In genomic region chr4:43294001-43294400, GRCm38 (mm10) we compare ENCODE assay signal across 8 mouse cellular contexts. TPM values are rescaled to one million over a fixed set of nuclear protein-coding genes. Genes with fewer than 3 reads are reported as not detected.
A peak's percentile ranks its signal among the peaks of the same experiment; 100 is the strongest.
DNase-seq lines count a peak whose midpoint lies in the region; ATAC-seq and TF ChIP-seq lines count a peak whose summit lies in the region.

No protein-coding gene starts in this region.

- H3K4me2 ChIP-seq in midbrain, embryonic 13.5 days (replicated peaks) = no peak overlapping the region

- peak; percentile 19; the same call in 1 of the 2 replicates for TF ChIP-seq CTCF in left cerebral cortex, adult 2 months (IDR thresholded peaks at IDR 0.05)

- 45% methylated on average over 6 of the region's 6 CpGs for WGBS in midbrain, embryonic 13.5 days

- H3K4me3 ChIP-seq in left cerebral cortex, adult 2 months = no peak overlapping the region
- no peak overlapping the region for H3K4me3 ChIP-seq in midbrain, embryonic 13.5 days (replicated peaks)

- no peaks in the 10 kb centered on the region for H3K9me3 ChIP-seq in midbrain, embryonic 13.5 days

- no peak overlapping the region for H3K27ac ChIP-seq in left cerebral cortex, adult 2 months
- H3K27ac ChIP-seq in midbrain, embryonic 13.5 days = no peak overlapping the region

- no peak for ATAC-seq in midbrain, embryonic 13.5 days

- H3K4me1 ChIP-seq in midbrain, embryonic 13.5 days (replicated peaks) = no peaks in the 10 kb centered on the region

- intact Hi-C loops in left cerebral cortex, adult 2 months (cut with DNase I) = no loop called here
- intact Hi-C loops in left cerebral cortex, postnatal 36 days (cut with DNase I) = no loop called here

- H3K36me3 ChIP-seq in midbrain, embryonic 13.5 days = no peaks in the 10 kb centered on the region

- H3K9ac ChIP-seq in midbrain, embryonic 13.5 days (replicated peaks) = no peak overlapping the region

- H3K27me3 ChIP-seq in midbrain, embryonic 13.5 days = no peaks in the 10 kb centered on the region

- peak; percentile 10 for DNase-seq in adrenal gland, postnatal 14 days
- DNase-seq in adrenal gland, adult 2 months = no peak
- no peak for DNase-seq in left cerebral cortex, adult 2 months (ENCODE audit: extremely low spot score in 1 of 2, low spot score in 2 of 2)
- no peak for DNase-seq in left cerebral cortex, postnatal 36 days (ENCODE audit: low spot score in 2 of 2)
- peak; percentile 81 for DNase-seq in brain, adult 2 months (ENCODE audit: low read depth, low spot score)
- DNase-seq in lung, postnatal 14 days = peak; percentile 5
- no peak for DNase-seq in yolk sac, embryonic 10.5 days (ENCODE audit: low spot score)

RNA-seq across cellular contexts. Expression of gene Atp8b5, which starts 27.0 kb away (rescaled TPM):
- total RNA-seq in adrenal gland, postnatal 14 days (2021) = 0.56 and 0.67 TPM in 2 replicates
- under 1 TPM; 0.37 to 0.45 TPM for total RNA-seq in adrenal gland, adult 2 months (2021)
- 0.15 and 0.21 TPM in 2 replicates for polyA plus RNA-seq in adrenal gland, adult 2 months (2012; rRNA removed)
- under 1 TPM; 0.09 to 0.54 TPM for total RNA-seq in left cerebral cortex, adult 2 months (2021)
- under 1 TPM in 1 of 2 experiments, not detected in 1; 0.20 TPM for total RNA-seq in left cerebral cortex, postnatal 36 days (2021)
- polyA plus RNA-seq in midbrain, embryonic 13.5 days (2015; fragmentation: Nextera tagmentation; extraction: Ambion mirVana) = 0.23 and 0.35 TPM in 2 replicates

Comparison
In these comparisons a context has a peak if more than half of its experiments do, and no peak if none do; other contexts are left out.
1. DNase-seq: peak in adrenal gland, postnatal 14 days (single experiment), brain, adult 2 months (single experiment) and lung, postnatal 14 days (single experiment); none in adrenal gland, adult 2 months (single experiment), left cerebral cortex, adult 2 months (0 of 2), left cerebral cortex, postnatal 36 days (0 of 2) and yolk sac, embryonic 10.5 days (single experiment).